Mouse (Mus musculus) ovary, postnatal 36 days (tissue): ENCODE measurements around the gene Kcnk4.

ENCODE experiments used
- DNase-seq: peaks from one replicate; pipeline ENCODE4 v3.0.0; 2022; ENCODE audit warnings: low spot score, mixed read lengths

Kcnk4 gene

DNA sequence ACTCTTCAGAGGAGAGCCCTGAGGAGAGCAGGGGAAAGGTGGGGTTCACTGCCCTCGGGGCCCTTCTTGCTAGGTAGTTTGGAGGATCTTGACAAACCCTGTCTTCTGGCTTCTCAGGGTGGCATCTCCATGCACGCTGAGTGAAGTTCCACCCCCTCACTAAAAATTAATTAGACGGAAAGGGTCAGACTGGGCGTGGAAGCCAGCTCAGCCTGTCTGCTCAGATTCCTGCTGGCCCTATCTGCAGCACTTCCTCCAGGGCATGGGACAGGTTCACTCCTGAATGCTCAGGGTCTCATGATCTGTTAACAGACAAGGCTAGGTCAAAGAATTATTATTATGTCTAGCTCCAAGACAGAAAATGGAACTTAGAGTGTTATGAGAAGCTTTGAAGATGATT is 41.8 kb downstream of the Kcnk4 start:
- DNase-seq: no peak

DNA sequence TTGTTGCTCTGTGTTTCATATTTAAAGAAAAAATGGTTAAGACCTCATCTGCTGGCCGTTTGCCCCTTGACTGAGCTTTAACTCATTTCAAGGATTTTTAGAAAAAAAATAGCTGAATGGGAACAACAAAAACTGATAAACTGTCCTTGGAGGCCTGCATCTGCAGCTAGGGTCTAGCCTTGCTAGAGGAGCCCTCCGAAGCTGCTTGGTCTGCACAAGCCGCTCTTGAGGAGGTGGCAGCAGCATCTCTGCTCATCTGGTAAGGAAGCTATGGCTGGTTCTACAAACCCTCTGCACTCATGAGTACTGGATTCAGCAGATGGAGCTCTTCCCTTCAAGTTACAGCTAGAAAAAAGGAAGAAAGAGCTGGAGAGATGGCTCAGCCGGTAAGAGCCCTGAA is 56.4 kb downstream of the Kcnk4 start:
- no peak for DNase-seq

DNA sequence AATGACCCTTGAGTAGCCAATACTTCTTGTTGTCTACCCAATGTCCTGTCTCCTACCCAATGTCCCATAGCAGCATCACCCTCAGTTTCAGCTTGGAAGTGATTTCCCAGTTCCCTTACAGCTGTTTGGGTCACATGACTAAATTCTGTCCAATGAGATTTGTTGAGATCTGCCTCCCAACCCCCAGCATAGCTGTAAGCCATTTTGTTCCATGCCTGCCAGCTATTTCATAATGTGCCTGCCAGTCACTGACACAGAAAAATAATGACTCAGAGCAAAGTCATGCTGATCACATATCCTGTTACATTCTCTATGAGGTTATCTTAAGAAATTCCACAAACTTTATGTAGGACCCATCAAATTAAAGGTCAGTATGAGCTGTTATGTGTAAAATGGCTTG is 57.5 kb downstream of the Kcnk4 start:
- no peak for DNase-seq

DNA sequence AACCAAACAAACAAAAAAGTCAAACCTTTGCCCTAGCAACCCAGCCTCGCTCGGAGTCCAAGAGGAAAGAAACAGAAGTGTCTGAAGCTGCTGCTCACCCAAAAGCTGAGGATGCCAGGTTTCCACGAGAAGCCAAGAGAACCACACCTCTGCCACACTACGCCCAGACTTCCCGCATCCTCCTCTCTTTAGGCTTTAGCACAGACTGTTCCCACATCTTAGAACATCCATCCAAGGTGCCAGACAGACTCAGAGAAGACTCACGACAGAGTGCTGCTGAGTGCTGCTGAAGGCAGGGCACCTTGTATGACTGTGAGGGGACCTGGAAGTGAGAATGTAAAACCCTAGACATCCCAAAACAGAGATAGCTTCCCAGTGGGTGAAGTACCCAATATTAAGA is 58.5 kb downstream of the Kcnk4 start:
- DNase-seq: no peak

DNA sequence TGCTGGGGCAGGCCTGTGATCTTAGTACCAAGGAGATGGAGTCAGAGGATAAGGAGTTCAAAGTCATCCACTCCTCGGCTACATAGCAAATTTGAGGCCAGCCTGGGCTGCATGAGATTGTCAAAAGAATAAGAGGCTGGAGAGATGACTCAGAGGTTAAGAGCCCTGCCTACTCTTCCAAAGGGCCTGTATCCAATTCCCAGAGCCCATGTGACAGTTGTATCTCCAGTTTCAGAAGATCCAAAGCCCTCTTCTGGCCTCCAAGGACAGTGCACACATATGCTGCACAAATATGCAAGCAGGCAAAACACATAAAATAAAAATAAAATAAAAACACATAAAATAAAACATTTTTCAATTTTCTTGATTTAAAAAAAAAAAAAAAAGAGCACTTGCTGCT is 60.1 kb downstream of the Kcnk4 start:
- DNase-seq: no peak
